Mouse (Mus musculus) bone marrow macrophage, adult 2 months (primary cell): ENCODE measurements around the gene Olfr1443.

Experiments
- CTCF ChIP-seq: IDR thresholded peaks from 2 replicates; pipeline ENCODE4 v1.5.1; 2012; ENCODE audit warnings: low read depth, mild to moderate bottlenecking, low read length, moderate library complexity
- POLR2A ChIP-seq: IDR thresholded peaks from 2 replicates; pipeline ENCODE4 v1.6.1; 2012; ENCODE audit warnings: mild to moderate bottlenecking, low read depth, low read length, borderline replicate concordance

- TF ChIP-seq POLR2A (no peak), CTCF (no peak)
Observed at GRCm38 (mm10) chr19:12685231-12685630, 7.3 kb downstream of the Olfr1443 start.
